Mouse (Mus musculus) ES-Bruce4 (cell line): ENCODE data around the gene G3bp1.

Source experiments
- CTCF ChIP-seq: IDR thresholded peaks from one replicate; pipeline ENCODE4 v1.8.1; 2011; ENCODE audit warnings: low read depth, low read length
- POLR2A ChIP-seq: IDR thresholded peaks from one replicate; pipeline ENCODE4 v1.8.1; 2011; ENCODE audit warnings: low read length; ENCODE audit not compliant: insufficient read depth

GRCm38 (mm10) chr11:55439718-55440117, 29.8 kb upstream of the G3bp1 start:
- no peak for TF ChIP-seq POLR2A
- no peak for TF ChIP-seq CTCF
